Mouse (Mus musculus) liver, embryonic 12.5 days (tissue): ENCODE results near the gene Cdc14a. TPM values are rescaled to one million over a fixed set of nuclear protein-coding genes. Genes with fewer than 3 reads are reported as not detected.

ENCODE experiments used
- ATAC-seq: fragments of 200-750 bp; cut with Nextera tagmentation; 2 replicates; pipeline ENCODE4 v1.8.0; 2017; ENCODE audit warnings: moderate number of reproducible peaks, mild to moderate bottlenecking, moderate library complexity
- H3K27ac ChIP-seq: fragments of 300-500 bp; sonication (generic); 2 replicates; pipeline ENCODE4 v1.5.1; 2016; ENCODE audit warnings: mild to moderate bottlenecking
- H3K27me3 ChIP-seq: fragments of 300-500 bp; sonication (generic); replicated peaks from 2 replicates; pipeline ENCODE4 v1.6.1; 2016; ENCODE audit warnings: mild to moderate bottlenecking, moderate library complexity
- H3K36me3 ChIP-seq: fragments of 300-500 bp; sonication (generic); 2 replicates; pipeline ENCODE4 v1.6.1; 2016; ENCODE audit warnings: mild to moderate bottlenecking, moderate library complexity
- H3K4me1 ChIP-seq: fragments of 300-500 bp; sonication (generic); 2 replicates; pipeline ENCODE4 v1.6.1; 2016
- H3K4me2 ChIP-seq: fragments of 300-500 bp; sonication (generic); 2 replicates; pipeline ENCODE4 v1.6.1; 2016; ENCODE audit warnings: mild to moderate bottlenecking, moderate library complexity
- H3K4me3 ChIP-seq: fragments of 300-500 bp; sonication (generic); 2 replicates; pipeline ENCODE4 v1.5.1; 2016; ENCODE audit warnings: mild to moderate bottlenecking, moderate library complexity
- H3K9ac ChIP-seq: fragments of 300-500 bp; sonication (generic); 2 replicates; pipeline ENCODE4 v1.6.1; 2016; ENCODE audit warnings: mild to moderate bottlenecking, moderate library complexity
- H3K9me3 ChIP-seq: fragments of 300-500 bp; sonication (generic); replicated peaks from 2 replicates; pipeline ENCODE4 v1.6.1; 2016; ENCODE audit warnings: mild to moderate bottlenecking, moderate library complexity
- WGBS: fragments of 180-500 bp; shearing (Covaris S2); methylation state at CpG from one replicate; pipeline ENCODE4 v1.1.7; 2016; ENCODE audit not compliant: insufficient replicate concordance; 5-methylcytosine and 5-hydroxymethylcytosine counted together
- polyA plus RNA-seq: library from polyadenylated mRNA; unstranded; fragments of >200 nt; fragmentation: Nextera tagmentation; extraction: Ambion mirVana; gene quantifications from 2 replicates; pipeline ENCODE4 v1.2.1, GENCODE M21; 2016

Gene Cdc14a
- polyA plus RNA-seq, 1 experiment from 2014 or later = 5.1 TPM

GRCm38 (mm10) chr3:116337840-116338239 is 86.0 kb downstream of the Cdc14a start:
- Histone ChIP-seq H3K4me2 (no peak overlapping the region), H3K4me3 (no peak overlapping the region), H3K27ac (no peak overlapping the region), H3K4me1 (peaks cover 7% of the 10 kb centered on the region; the same call in 1 of the 2 replicates), H3K9ac (no peak overlapping the region), H3K27me3 (no peaks in the 10 kb centered on the region), H3K36me3 (no peaks in the 10 kb centered on the region), H3K9me3 (no peaks in the 10 kb centered on the region)
- WGBS = 75% methylated on average over 5 of the region's 5 CpGs
- no peak for ATAC-seq

DNA sequence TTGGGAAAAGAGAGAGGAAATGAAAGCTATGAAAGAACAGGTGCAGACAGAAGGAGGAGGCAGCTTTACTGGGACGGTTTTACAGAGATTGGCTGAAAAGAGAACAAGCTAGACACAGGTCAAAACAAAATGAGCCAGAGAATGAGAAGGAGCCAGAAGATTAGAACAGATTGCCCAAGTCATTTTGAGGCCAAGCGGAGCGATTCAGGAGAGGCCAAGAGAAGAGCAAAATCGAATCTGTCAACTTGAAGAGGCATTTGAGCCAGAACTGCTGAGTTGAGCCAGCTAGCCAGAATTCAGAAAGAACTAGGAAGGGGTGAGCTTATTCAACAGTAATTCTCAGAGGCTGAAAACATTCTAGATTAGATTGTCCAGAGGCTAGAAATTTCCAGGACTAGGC is 88.8 kb downstream of the Cdc14a start:
- Histone ChIP-seq H3K4me1 (no peaks in the 10 kb centered on the region), H3K9ac (no peak overlapping the region), H3K27ac (no peak overlapping the region), H3K9me3 (no peaks in the 10 kb centered on the region), H3K27me3 (no peaks in the 10 kb centered on the region), H3K4me2 (no peak overlapping the region), H3K36me3 (no peaks in the 10 kb centered on the region), H3K4me3 (no peak overlapping the region)
- no peak for ATAC-seq
- WGBS = 83% methylated on average over 4 of the region's 4 CpGs

GRCm38 (mm10) chr3:116333711-116334110 is 90.1 kb downstream of the Cdc14a start:
- Histone ChIP-seq H3K9me3 (no peaks in the 10 kb centered on the region), H3K27me3 (no peaks in the 10 kb centered on the region), H3K4me3 (no peak overlapping the region), H3K9ac (no peak overlapping the region), H3K27ac (no peak overlapping the region), H3K36me3 (no peaks in the 10 kb centered on the region), H3K4me2 (no peak overlapping the region), H3K4me1 (no peaks in the 10 kb centered on the region)
- no peak for ATAC-seq
- 70% methylated on average over 6 of the region's 6 CpGs for WGBS

DNA sequence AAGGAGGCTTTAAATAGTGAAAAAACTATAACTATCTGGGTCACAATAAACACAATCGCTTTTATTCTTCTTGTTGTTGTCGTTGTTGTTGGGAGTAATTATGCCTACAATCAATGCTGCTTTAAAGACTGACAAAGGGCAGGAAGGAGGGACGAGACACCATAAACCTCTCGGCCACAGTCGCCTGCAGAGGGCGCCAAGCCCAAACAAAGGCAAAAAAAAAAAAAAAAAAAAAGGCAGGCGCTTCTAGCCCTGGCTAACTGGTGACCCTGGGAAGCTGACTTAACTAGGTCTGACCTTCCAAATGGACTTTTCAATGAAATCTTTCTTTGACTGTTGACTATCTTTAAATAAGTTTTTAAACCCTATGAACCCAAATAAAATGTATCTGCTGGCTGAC is 90.6 kb downstream of the Cdc14a start:
- Histone ChIP-seq H3K4me3 (no peak overlapping the region), H3K27me3 (no peaks in the 10 kb centered on the region), H3K4me2 (no peak overlapping the region), H3K9ac (no peak overlapping the region), H3K4me1 (no peaks in the 10 kb centered on the region), H3K9me3 (no peaks in the 10 kb centered on the region), H3K27ac (no peak overlapping the region), H3K36me3 (peaks cover 3% of the 10 kb centered on the region; the same call in 1 of the 2 replicates)
- 9% methylated on average over 7 of the region's 7 CpGs for WGBS
- no peak for ATAC-seq

DNA sequence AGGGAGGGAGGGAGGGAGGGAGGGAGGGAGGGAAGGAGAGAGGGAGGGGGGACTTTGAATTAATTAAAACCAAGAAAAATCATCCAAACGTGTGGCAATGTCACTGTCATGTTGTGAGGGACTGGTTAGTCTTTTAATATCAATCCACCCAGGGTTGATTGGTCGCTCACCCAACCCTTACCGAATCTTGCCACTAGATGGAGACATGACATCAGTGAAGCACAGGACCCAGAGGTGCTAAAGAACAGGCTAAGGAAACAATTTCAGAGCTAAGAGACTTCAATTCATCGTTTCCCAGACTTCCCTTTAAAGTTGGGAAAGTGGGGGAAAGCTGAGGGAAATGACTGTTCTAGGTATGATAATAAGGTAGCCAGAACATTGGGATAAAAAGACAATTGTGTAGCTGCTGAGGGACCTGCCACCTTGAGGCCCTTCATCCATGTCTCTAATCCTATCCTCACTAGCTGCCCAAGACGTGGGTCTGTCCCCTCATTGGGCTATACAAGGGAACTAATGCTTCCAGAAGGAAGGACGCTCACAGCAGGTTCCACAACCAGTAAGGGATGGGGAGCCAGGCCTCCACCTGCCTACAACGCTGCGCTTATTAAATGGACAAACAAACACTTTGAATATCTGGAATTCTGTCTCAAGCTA is 91.9 kb downstream of the Cdc14a start:
- no peak overlapping the region for H3K27ac ChIP-seq
- H3K4me2 ChIP-seq = no peak overlapping the region
- no peak overlapping the region for H3K4me3 ChIP-seq
- H3K9me3 ChIP-seq = no peaks in the 10 kb centered on the region
- peaks cover 9% of the 10 kb centered on the region; the same call in 1 of the 2 replicates for H3K36me3 ChIP-seq
- no peak overlapping the region for H3K9ac ChIP-seq
- peak; percentile 35; the same call in 1 of the 2 replicates for ATAC-seq
- no peaks in the 10 kb centered on the region for H3K27me3 ChIP-seq
- peaks cover 4% of the 10 kb centered on the region for H3K4me1 ChIP-seq
- WGBS = 39% methylated on average over 8 of the region's 8 CpGs

GRCm38 (mm10) chr3:116329976-116330375 is 93.9 kb downstream of the Cdc14a start:
- H3K4me1 ChIP-seq = peaks cover 6% of the 10 kb centered on the region
- H3K9me3 ChIP-seq = no peaks in the 10 kb centered on the region
- no peak for ATAC-seq
- H3K36me3 ChIP-seq = peaks cover 9% of the 10 kb centered on the region; the same call in 1 of the 2 replicates
- no peaks in the 10 kb centered on the region for H3K27me3 ChIP-seq
- H3K4me3 ChIP-seq = no peak overlapping the region
- no peak overlapping the region for H3K27ac ChIP-seq
- 75% methylated on average over 8 of the region's 8 CpGs for WGBS
- H3K9ac ChIP-seq = no peak overlapping the region
- H3K4me2 ChIP-seq = no peak overlapping the region

- no peaks in the 10 kb centered on the region for H3K27me3 ChIP-seq
- peaks cover 9% of the 10 kb centered on the region; the same call in 1 of the 2 replicates for H3K36me3 ChIP-seq
- 82% methylated on average over 18 of the region's 18 CpGs for WGBS
- no peak overlapping the region for H3K4me2 ChIP-seq
- H3K27ac ChIP-seq = no peak overlapping the region
- H3K4me1 ChIP-seq = peaks cover 6% of the 10 kb centered on the region
- H3K9me3 ChIP-seq = no peaks in the 10 kb centered on the region
- no peak overlapping the region for H3K4me3 ChIP-seq
- H3K9ac ChIP-seq = no peak overlapping the region
- no peak for ATAC-seq
These were observed 94.6 kb downstream of the Cdc14a start for GRCm38 (mm10) chr3:116329023-116329762.

DNA sequence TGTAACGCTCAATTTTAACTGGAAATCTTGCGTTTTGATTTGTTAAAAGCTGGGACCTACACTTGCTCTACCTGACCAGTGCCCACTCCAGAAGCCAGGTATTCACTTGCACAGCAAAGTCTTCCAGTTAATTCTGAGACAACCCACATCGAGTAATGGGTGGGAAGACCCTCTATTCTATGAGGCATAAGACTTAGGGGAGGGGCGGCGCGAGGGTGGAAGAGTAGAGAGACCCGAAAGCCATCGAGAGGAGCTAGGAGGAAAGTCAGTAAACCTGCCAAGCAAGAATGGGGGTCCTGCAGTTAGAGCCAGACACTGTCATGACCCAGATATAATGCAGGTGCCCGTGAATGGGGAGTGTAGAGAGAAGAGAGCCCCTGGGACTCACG is 96.2 kb downstream of the Cdc14a start:
- H3K4me2 ChIP-seq = peak overlapping the region; percentile 53; the same call in 1 of the 2 replicates
- ATAC-seq = no peak

GRCm38 (mm10) chr3:116327001-116327615 is 96.7 kb downstream of the Cdc14a start:
- ATAC-seq = peak; percentile 53

More for the DNA sequence above, 96.2 kb downstream of the Cdc14a start:
- H3K4me1 ChIP-seq = peaks cover 10% of the 10 kb centered on the region
- H3K9me3 ChIP-seq = no peaks in the 10 kb centered on the region
- H3K27me3 ChIP-seq = no peaks in the 10 kb centered on the region
- no peak overlapping the region for H3K4me3 ChIP-seq
- peaks cover 9% of the 10 kb centered on the region; the same call in 1 of the 2 replicates for H3K36me3 ChIP-seq
- H3K9ac ChIP-seq = no peak overlapping the region
- WGBS = 54% methylated on average over 10 of the region's 10 CpGs
- H3K27ac ChIP-seq = no peak overlapping the region

DNA sequence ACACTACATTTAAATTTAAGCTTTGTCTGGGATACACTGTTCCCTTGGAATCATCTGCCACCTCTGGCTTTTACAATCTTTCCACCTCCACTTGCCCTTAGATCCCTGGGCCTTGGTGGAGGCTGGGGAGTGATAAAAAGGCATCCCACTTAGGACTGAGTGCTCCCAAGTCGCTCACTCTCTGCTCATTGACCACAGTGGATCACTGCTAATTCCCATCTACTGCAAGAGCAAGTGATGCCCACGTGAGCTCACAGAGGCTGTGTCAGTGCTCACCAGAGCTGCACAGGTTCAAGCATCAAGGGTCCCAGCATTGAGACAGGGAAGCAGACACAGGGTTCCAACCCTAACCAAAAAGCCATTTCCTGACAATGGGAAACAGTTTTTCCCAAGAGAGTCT is 98.3 kb downstream of the Cdc14a start:
- peaks cover 9% of the 10 kb centered on the region; the same call in 1 of the 2 replicates for H3K36me3 ChIP-seq
- no peak overlapping the region for H3K9ac ChIP-seq
- H3K4me2 ChIP-seq = no peak overlapping the region
- no peaks in the 10 kb centered on the region for H3K9me3 ChIP-seq
- no peak overlapping the region for H3K4me3 ChIP-seq
- H3K4me1 ChIP-seq = peaks cover 10% of the 10 kb centered on the region
- no peak overlapping the region for H3K27ac ChIP-seq
- H3K27me3 ChIP-seq = no peaks in the 10 kb centered on the region
- ATAC-seq = no peak
- 65% methylated on average over 2 of the region's 2 CpGs for WGBS

More at GRCm38 (mm10) chr3:116327001-116327615, 96.7 kb downstream of the Cdc14a start:
- H3K27me3 ChIP-seq = no peaks in the 10 kb centered on the region
- peaks cover 9% of the 10 kb centered on the region; the same call in 1 of the 2 replicates for H3K36me3 ChIP-seq
- H3K4me1 ChIP-seq = peaks cover 10% of the 10 kb centered on the region
- H3K9me3 ChIP-seq = no peaks in the 10 kb centered on the region
- no peak overlapping the region for H3K4me3 ChIP-seq
- H3K4me2 ChIP-seq = peak overlapping the region; percentile 53
- 19% methylated on average over 23 of the region's 23 CpGs for WGBS
- no peak overlapping the region for H3K27ac ChIP-seq
- no peak overlapping the region for H3K9ac ChIP-seq

- WGBS = 85% methylated on average over 5 of the region's 5 CpGs
- no peak overlapping the region for H3K9ac ChIP-seq
- no peak for ATAC-seq
These were observed 104.1 kb downstream of the Cdc14a start for GRCm38 (mm10) chr3:116319696-116320095.

DNA sequence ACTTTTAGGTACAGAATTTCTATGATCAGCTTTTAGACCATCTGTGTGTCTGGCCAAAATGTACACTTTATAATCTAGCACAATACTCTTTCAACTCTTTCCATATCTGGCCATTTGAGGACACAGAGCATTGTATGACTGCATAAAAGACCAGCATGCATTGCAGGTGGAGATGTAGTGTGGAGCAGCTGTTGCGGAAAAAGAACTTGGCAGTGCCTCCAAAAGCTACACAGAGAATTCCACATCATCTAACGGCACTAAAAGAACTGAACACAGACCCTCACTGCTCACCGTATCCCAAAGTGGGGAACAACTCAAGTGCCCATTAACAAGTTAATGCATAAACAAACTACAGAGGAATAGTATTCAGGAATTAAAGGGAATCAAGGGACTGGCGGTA is 112.0 kb downstream of the Cdc14a start:
- Histone ChIP-seq H3K9me3 (no peaks in the 10 kb centered on the region), H3K36me3 (peaks cover 7% of the 10 kb centered on the region), H3K27ac (no peak overlapping the region), H3K4me1 (peaks cover 34% of the 10 kb centered on the region), H3K4me2 (no peak overlapping the region), H3K4me3 (no peak overlapping the region), H3K27me3 (no peaks in the 10 kb centered on the region), H3K9ac (no peak overlapping the region)
- no peak for ATAC-seq
- WGBS = 86% methylated on average over 4 of the region's 4 CpGs

More at GRCm38 (mm10) chr3:116319696-116320095, 104.1 kb downstream of the Cdc14a start:
- Histone ChIP-seq H3K4me2 (no peak overlapping the region), H3K36me3 (no peaks in the 10 kb centered on the region), H3K27me3 (no peaks in the 10 kb centered on the region), H3K4me1 (peaks cover 4% of the 10 kb centered on the region; the same call in 1 of the 2 replicates), H3K9me3 (no peaks in the 10 kb centered on the region), H3K27ac (no peak overlapping the region), H3K4me3 (no peak overlapping the region)
